Mouse (Mus musculus): ENCODE data around the gene Calm1. TPM values are rescaled to one million over a fixed set of nuclear protein-coding genes. Genes with fewer than 3 reads are reported as not detected.

Calm1 gene
- polyA plus RNA-seq, 1 experiment, result 143 TPM

- TF ChIP-seq CTCF (IDR thresholded peaks at IDR 0.05; ENCODE audit: control insufficient read depth, insufficient read depth, low read length) (no peak), POLR2A (IDR thresholded peaks at IDR 0.05; ENCODE audit: borderline replicate concordance, control insufficient read depth, low read depth, low read length) (peak; percentile 12; the same call in 1 of the 2 replicates)
- Histone ChIP-seq H3K4me3 (replicated peaks; ENCODE audit: control insufficient read depth, low read depth, low read length) (peak overlapping the region; percentile 98), H3K27ac (ENCODE audit: control insufficient read depth, insufficient read depth, low read depth, low read length, poor library complexity) (peak overlapping the region; percentile 85), H3K4me1 (ENCODE audit: control insufficient read depth, insufficient read depth, low read length) (no peaks in the 10 kb centered on the region; the same call in 1 of the 2 replicates)
- under 1% methylated on average over 86 of the region's 86 CpGs for WGBS
These were observed 833 bp downstream of the Calm1 start for GRCm38 (mm10) chr12:100199891-100200644.

DNA sequence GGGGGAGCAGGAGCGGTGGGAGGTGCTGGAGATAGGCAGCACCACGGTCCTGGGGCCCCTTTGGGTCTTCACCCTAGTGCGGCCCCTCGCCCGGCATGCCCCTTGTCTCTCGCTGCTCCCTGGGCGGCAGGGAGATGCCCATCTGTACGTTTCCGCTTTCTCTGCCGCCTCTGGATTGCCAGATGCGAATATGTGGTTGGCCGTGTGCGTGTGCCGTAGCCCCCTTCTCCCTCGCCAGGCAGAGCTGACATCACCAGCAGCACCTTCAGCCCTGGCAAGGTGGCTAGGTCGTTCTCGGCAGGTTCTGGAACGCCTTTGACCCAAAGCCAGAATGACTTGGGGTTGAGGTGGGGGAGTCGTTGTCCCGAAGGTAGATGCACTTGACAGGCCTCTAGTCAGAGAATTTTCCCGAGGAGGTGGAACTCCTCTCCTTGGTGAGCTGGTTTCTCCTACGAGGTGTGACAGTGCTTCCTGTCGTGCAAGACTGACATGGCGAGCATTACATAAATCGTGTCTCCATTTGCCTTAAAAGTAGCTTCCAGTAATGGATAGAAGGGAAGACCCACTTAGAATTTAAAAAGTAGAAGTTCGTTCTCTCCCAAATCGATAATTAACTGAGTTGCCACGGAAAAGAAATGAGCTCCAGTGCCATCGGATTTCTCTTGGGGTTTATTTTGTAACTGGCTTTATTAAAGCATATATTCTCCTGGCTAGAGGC is 1.6 kb downstream of the Calm1 start:
- H3K27ac ChIP-seq (ENCODE audit: control insufficient read depth, insufficient read depth, low read depth, low read length, poor library complexity), result peak overlapping the region; percentile 85
- peak overlapping the region; percentile 98 for H3K4me3 ChIP-seq (replicated peaks; ENCODE audit: control insufficient read depth, low read depth, low read length)
- TF ChIP-seq CTCF (IDR thresholded peaks at IDR 0.05; ENCODE audit: control insufficient read depth, insufficient read depth, low read length), result peak; percentile 9; the same call in 1 of the 2 replicates
- TF ChIP-seq POLR2A (IDR thresholded peaks at IDR 0.05; ENCODE audit: borderline replicate concordance, control insufficient read depth, low read depth, low read length), result no peak
- WGBS, result under 1% methylated on average over 29 of the region's 29 CpGs
- no peaks in the 10 kb centered on the region; the same call in 1 of the 2 replicates for H3K4me1 ChIP-seq (ENCODE audit: control insufficient read depth, insufficient read depth, low read length)

DNA sequence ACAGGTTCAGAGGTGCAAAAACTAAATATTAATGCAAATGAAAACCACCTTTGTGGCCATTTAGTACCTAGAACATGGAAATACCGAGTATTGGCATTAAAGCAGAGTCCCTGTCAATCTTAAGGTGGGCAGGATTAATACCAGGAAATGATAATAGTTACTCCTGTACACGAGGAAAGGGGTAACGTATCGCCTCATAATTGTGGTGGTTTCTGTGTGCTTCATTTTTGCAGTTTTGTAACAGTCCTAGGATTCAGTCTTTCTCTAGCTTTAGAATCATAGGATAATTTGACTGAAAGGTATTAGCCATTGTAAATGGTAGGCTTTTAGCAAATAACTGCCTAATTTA is 2.1 kb downstream of the Calm1 start:
- Histone ChIP-seq H3K27ac (ENCODE audit: control insufficient read depth, insufficient read depth, low read depth, low read length, poor library complexity) (no peak overlapping the region; the same call in 1 of the 2 replicates), H3K4me1 (ENCODE audit: control insufficient read depth, insufficient read depth, low read length) (no peaks in the 10 kb centered on the region; the same call in 1 of the 2 replicates), H3K4me3 (replicated peaks; ENCODE audit: control insufficient read depth, low read depth, low read length) (peak overlapping the region; percentile 15)
- TF ChIP-seq CTCF (IDR thresholded peaks at IDR 0.05; ENCODE audit: control insufficient read depth, insufficient read depth, low read length) (no peak), POLR2A (IDR thresholded peaks at IDR 0.05; ENCODE audit: borderline replicate concordance, control insufficient read depth, low read depth, low read length) (no peak)
- 2% methylated on average over 4 of the region's 4 CpGs for WGBS

GRCm38 (mm10) chr12:100201838-100202237 is 2.6 kb downstream of the Calm1 start:
- Histone ChIP-seq H3K4me3 (replicated peaks; ENCODE audit: control insufficient read depth, low read depth, low read length) (peak overlapping the region; percentile 10), H3K4me1 (ENCODE audit: control insufficient read depth, insufficient read depth, low read length) (no peaks in the 10 kb centered on the region; the same call in 1 of the 2 replicates), H3K27ac (ENCODE audit: control insufficient read depth, insufficient read depth, low read depth, low read length, poor library complexity) (no peak overlapping the region)
- WGBS, result 2% methylated on average over 13 of the region's 13 CpGs
- peak; percentile 100 for TF ChIP-seq CTCF (IDR thresholded peaks at IDR 0.05; ENCODE audit: control insufficient read depth, insufficient read depth, low read length)
- no peak for TF ChIP-seq POLR2A (IDR thresholded peaks at IDR 0.05; ENCODE audit: borderline replicate concordance, control insufficient read depth, low read depth, low read length)

DNA sequence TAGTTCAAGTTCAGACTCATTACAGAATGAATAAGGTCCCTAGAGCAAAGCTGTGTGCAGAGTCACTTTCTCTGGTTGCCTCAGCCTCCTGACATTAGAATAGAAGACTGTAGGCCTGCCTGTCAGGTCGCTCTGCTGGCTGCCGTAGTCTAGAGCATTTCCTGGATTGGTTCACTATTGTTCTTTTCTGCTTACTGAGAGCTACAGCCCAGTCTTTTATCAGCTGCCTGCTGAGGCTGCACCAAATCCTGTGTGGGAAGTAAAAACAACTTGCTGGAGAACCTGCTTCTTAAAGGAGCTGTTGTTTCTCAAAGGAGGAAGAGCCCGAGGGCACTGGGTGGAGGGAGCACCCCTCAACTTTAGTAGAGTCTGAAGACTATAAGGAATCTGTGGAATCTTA is 4.5 kb downstream of the Calm1 start:
- TF ChIP-seq CTCF (IDR thresholded peaks at IDR 0.05; ENCODE audit: control insufficient read depth, insufficient read depth, low read length) (no peak), POLR2A (IDR thresholded peaks at IDR 0.05; ENCODE audit: borderline replicate concordance, control insufficient read depth, low read depth, low read length) (no peak)
- WGBS, result 63% methylated on average over 3 of the region's 3 CpGs
- Histone ChIP-seq H3K4me3 (replicated peaks; ENCODE audit: control insufficient read depth, low read depth, low read length) (no peak overlapping the region), H3K4me1 (ENCODE audit: control insufficient read depth, insufficient read depth, low read length) (no peaks in the 10 kb centered on the region; the same call in 1 of the 2 replicates), H3K27ac (ENCODE audit: control insufficient read depth, insufficient read depth, low read depth, low read length, poor library complexity) (no peak overlapping the region)

GRCm38 (mm10) chr12:100205156-100205555 is 5.9 kb downstream of the Calm1 start:
- 78% methylated on average over 8 of the region's 8 CpGs for WGBS
- no peak for TF ChIP-seq CTCF (IDR thresholded peaks at IDR 0.05; ENCODE audit: control insufficient read depth, insufficient read depth, low read length)
- no peak for TF ChIP-seq POLR2A (IDR thresholded peaks at IDR 0.05; ENCODE audit: borderline replicate concordance, control insufficient read depth, low read depth, low read length)
- Histone ChIP-seq H3K4me3 (replicated peaks; ENCODE audit: control insufficient read depth, low read depth, low read length) (no peak overlapping the region), H3K27ac (ENCODE audit: control insufficient read depth, insufficient read depth, low read depth, low read length, poor library complexity) (no peak overlapping the region), H3K4me1 (ENCODE audit: control insufficient read depth, insufficient read depth, low read length) (peaks cover 1% of the 10 kb centered on the region)

- Histone ChIP-seq H3K27ac (ENCODE audit: control insufficient read depth, insufficient read depth, low read depth, low read length, poor library complexity) (no peak overlapping the region), H3K4me3 (replicated peaks; ENCODE audit: control insufficient read depth, low read depth, low read length) (no peak overlapping the region), H3K4me1 (ENCODE audit: control insufficient read depth, insufficient read depth, low read length) (peaks cover 2% of the 10 kb centered on the region)
- TF ChIP-seq CTCF (IDR thresholded peaks at IDR 0.05; ENCODE audit: control insufficient read depth, insufficient read depth, low read length) (no peak), POLR2A (IDR thresholded peaks at IDR 0.05; ENCODE audit: borderline replicate concordance, control insufficient read depth, low read depth, low read length) (no peak)
- 85% methylated on average over 3 of the region's 3 CpGs for WGBS
These were observed 7.3 kb downstream of the Calm1 start for GRCm38 (mm10) chr12:100206521-100206920.

DNA sequence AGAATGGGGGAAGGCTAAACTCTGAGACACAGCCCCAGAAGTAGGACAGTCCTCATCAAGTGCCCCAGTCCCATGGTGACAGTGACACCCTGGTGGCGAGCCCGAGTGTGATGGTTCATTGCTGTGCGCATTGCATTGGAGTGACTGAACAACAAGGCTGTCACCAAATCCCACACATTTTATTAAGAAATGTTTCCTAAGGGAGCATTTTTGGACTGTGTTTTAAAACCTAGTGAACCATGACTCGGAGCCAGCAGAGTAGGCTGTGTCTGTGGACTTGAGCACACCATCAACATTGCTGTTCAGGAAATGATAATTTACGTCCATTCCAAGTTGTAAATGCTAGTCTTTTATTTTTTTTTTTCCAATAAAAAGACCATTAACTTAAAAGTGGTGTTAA is 7.7 kb downstream of the Calm1 start:
- Histone ChIP-seq H3K4me3 (replicated peaks; ENCODE audit: control insufficient read depth, low read depth, low read length) (no peak overlapping the region), H3K27ac (ENCODE audit: control insufficient read depth, insufficient read depth, low read depth, low read length, poor library complexity) (no peak overlapping the region), H3K4me1 (ENCODE audit: control insufficient read depth, insufficient read depth, low read length) (peaks cover 4% of the 10 kb centered on the region)
- 90% methylated on average over 5 of the region's 5 CpGs for WGBS
- TF ChIP-seq CTCF (IDR thresholded peaks at IDR 0.05; ENCODE audit: control insufficient read depth, insufficient read depth, low read length) (no peak), POLR2A (IDR thresholded peaks at IDR 0.05; ENCODE audit: borderline replicate concordance, control insufficient read depth, low read depth, low read length) (no peak)
